Mouse (Mus musculus): ENCODE data around the gene Rab40b. TPM values are rescaled to one million over a fixed set of nuclear protein-coding genes. Genes with fewer than 3 reads are reported as not detected.

Rab40b gene
- polyA plus RNA-seq, 1 experiment from 2014 or later, result 7.3 TPM

- H3K4me2 ChIP-seq (replicated peaks; ENCODE audit: low read depth, low read length), result no peak overlapping the region
- H3K27me3 ChIP-seq (ENCODE audit: control insufficient read depth, insufficient read depth, low read length), result no peaks in the 10 kb centered on the region
- H3K9me3 ChIP-seq (ENCODE audit: control insufficient read depth, low read depth, low read length), result no peaks in the 10 kb centered on the region
- no peak overlapping the region for H3K4me3 ChIP-seq (ENCODE audit: low read depth, low read length)
- no peak for ATAC-seq (ENCODE audit: insufficient number of reproducible peaks, insufficient read depth, low FRiP score, low read depth)
- H3K4me1 ChIP-seq (ENCODE audit: control insufficient read depth, insufficient read depth, low read length), result peaks cover 13% of the 10 kb centered on the region
- H3K27ac ChIP-seq (ENCODE audit: low read length), result no peak overlapping the region
- H3K9ac ChIP-seq (replicated peaks; ENCODE audit: low read depth, low read length), result no peak overlapping the region
- 61% methylated on average over 2 of the region's 2 CpGs for WGBS
- H3K36me3 ChIP-seq (ENCODE audit: control insufficient read depth, insufficient read depth, low read length), result no peaks in the 10 kb centered on the region
Measured at GRCm38 (mm10) chr11:121418932-121419331, 30.9 kb upstream of the Rab40b start.

GRCm38 (mm10) chr11:121417971-121418370 lies 29.9 kb upstream of the Rab40b start:
- H3K9me3 ChIP-seq (ENCODE audit: control insufficient read depth, low read depth, low read length), result no peaks in the 10 kb centered on the region
- H3K27ac ChIP-seq (ENCODE audit: low read length), result no peak overlapping the region
- no peak for ATAC-seq (ENCODE audit: insufficient number of reproducible peaks, insufficient read depth, low FRiP score, low read depth)
- peaks cover 13% of the 10 kb centered on the region for H3K4me1 ChIP-seq (ENCODE audit: control insufficient read depth, insufficient read depth, low read length)
- H3K27me3 ChIP-seq (ENCODE audit: control insufficient read depth, insufficient read depth, low read length), result no peaks in the 10 kb centered on the region
- no peak overlapping the region for H3K4me3 ChIP-seq (ENCODE audit: low read depth, low read length)
- no peak overlapping the region for H3K4me2 ChIP-seq (replicated peaks; ENCODE audit: low read depth, low read length)
- 83% methylated on average over 5 of the region's 5 CpGs for WGBS
- no peaks in the 10 kb centered on the region for H3K36me3 ChIP-seq (ENCODE audit: control insufficient read depth, insufficient read depth, low read length)
- H3K9ac ChIP-seq (replicated peaks; ENCODE audit: low read depth, low read length), result no peak overlapping the region

DNA sequence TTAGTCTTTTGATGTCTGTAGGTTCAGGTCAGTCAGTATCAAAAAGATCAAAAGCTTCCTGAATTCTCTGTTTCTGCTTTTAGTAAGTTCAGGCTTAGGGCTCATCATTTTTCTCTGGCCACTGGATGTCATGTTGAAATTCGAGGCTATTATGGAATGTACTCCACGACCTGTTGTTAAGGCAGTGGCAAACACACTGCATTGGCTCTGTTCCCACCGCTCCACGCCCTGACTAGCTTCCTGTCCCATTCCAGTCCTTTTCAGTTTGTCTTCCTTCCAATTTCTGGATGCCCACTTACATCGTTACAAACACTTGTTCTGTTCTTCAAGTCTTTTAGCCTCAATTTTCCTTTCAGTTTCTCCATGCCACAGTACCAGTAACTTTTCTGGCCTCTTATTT lies 27.3 kb upstream of the Rab40b start:
- H3K9me3 ChIP-seq (ENCODE audit: control insufficient read depth, low read depth, low read length), result no peaks in the 10 kb centered on the region
- no peak overlapping the region for H3K9ac ChIP-seq (replicated peaks; ENCODE audit: low read depth, low read length)
- no peaks in the 10 kb centered on the region for H3K27me3 ChIP-seq (ENCODE audit: control insufficient read depth, insufficient read depth, low read length)
- H3K4me3 ChIP-seq (ENCODE audit: low read depth, low read length), result no peak overlapping the region
- no peak for ATAC-seq (ENCODE audit: insufficient number of reproducible peaks, insufficient read depth, low FRiP score, low read depth)
- H3K4me2 ChIP-seq (replicated peaks; ENCODE audit: low read depth, low read length), result no peak overlapping the region
- no peaks in the 10 kb centered on the region for H3K36me3 ChIP-seq (ENCODE audit: control insufficient read depth, insufficient read depth, low read length)
- no peak overlapping the region for H3K27ac ChIP-seq (ENCODE audit: low read length)
- WGBS, result 49% methylated on average over 5 of the region's 5 CpGs
- peaks cover under 1% of the 10 kb centered on the region; the same call in 1 of the 2 replicates for H3K4me1 ChIP-seq (ENCODE audit: control insufficient read depth, insufficient read depth, low read length)

- no peak overlapping the region for H3K9ac ChIP-seq (replicated peaks; ENCODE audit: low read depth, low read length)
- no peak overlapping the region for H3K4me3 ChIP-seq (ENCODE audit: low read depth, low read length)
- H3K4me2 ChIP-seq (replicated peaks; ENCODE audit: low read depth, low read length), result no peak overlapping the region
- no peak for ATAC-seq (ENCODE audit: insufficient number of reproducible peaks, insufficient read depth, low FRiP score, low read depth)
- no peaks in the 10 kb centered on the region for H3K27me3 ChIP-seq (ENCODE audit: control insufficient read depth, insufficient read depth, low read length)
- no peaks in the 10 kb centered on the region for H3K36me3 ChIP-seq (ENCODE audit: control insufficient read depth, insufficient read depth, low read length)
- no peaks in the 10 kb centered on the region for H3K9me3 ChIP-seq (ENCODE audit: control insufficient read depth, low read depth, low read length)
- H3K4me1 ChIP-seq (ENCODE audit: control insufficient read depth, insufficient read depth, low read length), result no peaks in the 10 kb centered on the region
- no peak overlapping the region for H3K27ac ChIP-seq (ENCODE audit: low read length)
- WGBS, result 84% methylated on average over 5 of the region's 5 CpGs
Measured at GRCm38 (mm10) chr11:121414762-121415161, 26.7 kb upstream of the Rab40b start.

DNA sequence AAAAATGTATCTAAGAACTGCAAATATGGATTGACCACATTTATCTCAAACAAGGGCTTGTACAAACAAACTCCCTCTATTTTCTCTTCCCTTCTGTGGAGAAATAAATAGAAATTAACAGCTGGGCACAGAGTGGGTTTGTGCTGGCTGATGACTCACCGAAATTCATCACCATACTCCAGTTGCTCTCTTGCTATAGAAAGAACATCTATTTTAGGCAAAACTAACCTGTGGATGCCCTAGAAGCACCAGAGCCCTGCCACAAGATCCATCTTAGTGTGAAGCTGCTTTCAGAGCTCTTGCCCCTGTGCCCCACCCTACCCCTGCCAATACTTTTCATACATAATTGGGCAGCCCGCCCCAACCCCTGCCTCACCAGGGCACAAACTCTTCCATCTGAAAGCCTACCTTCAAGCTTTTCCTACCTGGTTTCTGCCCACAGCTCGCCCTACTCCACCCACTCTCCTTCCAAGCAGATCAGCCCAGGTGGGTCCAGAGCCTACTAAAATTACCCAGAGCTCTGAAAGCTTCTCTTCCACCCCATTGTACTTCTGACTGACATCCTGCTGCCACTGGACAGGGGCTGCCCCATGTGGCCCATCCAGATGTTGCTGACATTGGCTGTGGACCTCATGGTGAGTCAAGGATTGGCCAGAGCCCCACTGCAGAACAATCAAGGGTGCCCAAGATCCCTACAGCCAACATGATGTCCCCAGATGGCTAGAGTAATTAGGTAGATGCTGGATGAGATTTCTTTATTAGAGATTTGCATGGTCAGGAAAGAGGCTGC lies 19.5 kb upstream of the Rab40b start:
- Histone ChIP-seq H3K9me3 (ENCODE audit: control insufficient read depth, low read depth, low read length) (no peaks in the 10 kb centered on the region), H3K9ac (replicated peaks; ENCODE audit: low read depth, low read length) (no peak overlapping the region), H3K36me3 (ENCODE audit: control insufficient read depth, insufficient read depth, low read length) (no peaks in the 10 kb centered on the region), H3K4me1 (ENCODE audit: control insufficient read depth, insufficient read depth, low read length) (no peaks in the 10 kb centered on the region), H3K4me2 (replicated peaks; ENCODE audit: low read depth, low read length) (no peak overlapping the region), H3K27me3 (ENCODE audit: control insufficient read depth, insufficient read depth, low read length) (no peaks in the 10 kb centered on the region), H3K27ac (ENCODE audit: low read length) (no peak overlapping the region), H3K4me3 (ENCODE audit: low read depth, low read length) (no peak overlapping the region)
- ATAC-seq (ENCODE audit: insufficient number of reproducible peaks, insufficient read depth, low FRiP score, low read depth), result no peak
- WGBS, result 61% methylated on average over 3 of the region's 3 CpGs

GRCm38 (mm10) chr11:121392405-121392804 lies 4.4 kb upstream of the Rab40b start:
- WGBS, result 85% methylated on average over 3 of the region's 3 CpGs
- H3K4me2 ChIP-seq (replicated peaks; ENCODE audit: low read depth, low read length), result no peak overlapping the region
- ATAC-seq (ENCODE audit: insufficient number of reproducible peaks, insufficient read depth, low FRiP score, low read depth), result no peak

DNA sequence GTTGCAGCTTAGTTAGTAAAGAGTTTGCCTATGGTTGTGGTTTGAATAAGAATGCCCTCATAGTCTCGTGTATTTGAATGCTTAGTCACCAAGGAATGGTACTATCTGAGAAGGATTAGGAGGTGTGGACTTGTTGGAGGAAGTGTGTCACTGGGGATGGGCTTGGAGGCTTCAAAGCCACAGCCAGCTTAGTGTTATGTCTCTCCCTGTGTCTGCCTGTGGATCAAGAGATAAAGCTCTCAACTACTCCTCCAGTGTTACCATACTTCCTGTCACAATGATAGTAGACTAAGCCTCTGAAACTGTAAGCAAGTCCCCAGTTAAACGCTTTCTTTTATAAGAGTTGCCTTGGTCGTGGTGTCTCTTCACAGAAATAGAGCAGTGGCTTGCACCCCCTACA lies 2.7 kb upstream of the Rab40b start:
- Histone ChIP-seq H3K4me2 (replicated peaks; ENCODE audit: low read depth, low read length) (no peak overlapping the region), H3K27ac (ENCODE audit: low read length) (no peak overlapping the region), H3K36me3 (ENCODE audit: control insufficient read depth, insufficient read depth, low read length) (no peaks in the 10 kb centered on the region), H3K27me3 (ENCODE audit: control insufficient read depth, insufficient read depth, low read length) (no peaks in the 10 kb centered on the region), H3K4me3 (ENCODE audit: low read depth, low read length) (no peak overlapping the region), H3K9me3 (ENCODE audit: control insufficient read depth, low read depth, low read length) (no peaks in the 10 kb centered on the region), H3K9ac (replicated peaks; ENCODE audit: low read depth, low read length) (no peak overlapping the region), H3K4me1 (ENCODE audit: control insufficient read depth, insufficient read depth, low read length) (0 out of 2 replicates have a peak, but pooled peaks cover 3% of the 10 kb centered on the region)
- WGBS, result 65% methylated on average over 3 of the region's 3 CpGs
- ATAC-seq (ENCODE audit: insufficient number of reproducible peaks, insufficient read depth, low FRiP score, low read depth), result no peak

More at GRCm38 (mm10) chr11:121392405-121392804, 4.4 kb upstream of the Rab40b start:
- Histone ChIP-seq H3K9ac (replicated peaks; ENCODE audit: low read depth, low read length) (no peak overlapping the region), H3K36me3 (ENCODE audit: control insufficient read depth, insufficient read depth, low read length) (no peaks in the 10 kb centered on the region), H3K4me3 (ENCODE audit: low read depth, low read length) (no peak overlapping the region), H3K27ac (ENCODE audit: low read length) (no peak overlapping the region), H3K27me3 (ENCODE audit: control insufficient read depth, insufficient read depth, low read length) (no peaks in the 10 kb centered on the region), H3K4me1 (ENCODE audit: control insufficient read depth, insufficient read depth, low read length) (0 out of 2 replicates have a peak, but pooled peaks cover 3% of the 10 kb centered on the region), H3K9me3 (ENCODE audit: control insufficient read depth, low read depth, low read length) (no peaks in the 10 kb centered on the region)

DNA sequence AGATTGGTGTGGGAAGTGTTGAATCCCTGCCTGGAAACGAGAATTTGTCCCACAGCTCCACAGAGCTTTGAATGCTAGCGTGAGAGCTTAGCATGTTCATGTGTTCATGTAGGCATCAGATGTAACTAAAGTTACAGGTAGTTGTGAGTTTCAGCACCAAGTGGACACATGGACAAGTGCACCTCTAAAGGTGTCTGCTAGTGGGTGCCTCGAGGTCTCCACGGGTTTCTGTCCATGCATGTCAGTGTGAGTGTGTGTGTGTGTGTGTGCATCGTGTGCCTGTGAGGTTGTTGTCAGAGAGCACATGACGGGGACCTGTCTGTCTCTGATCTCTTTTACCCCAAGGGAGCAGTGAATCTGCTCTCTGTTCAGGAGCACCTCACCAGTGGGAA lies 499 bp upstream of the Rab40b start:
- peak overlapping the region; percentile 54; the same call in 1 of the 2 replicates for H3K4me3 ChIP-seq (ENCODE audit: low read depth, low read length)
- no peaks in the 10 kb centered on the region for H3K36me3 ChIP-seq (ENCODE audit: control insufficient read depth, insufficient read depth, low read length)
- peak overlapping the region; percentile 48; the same call in 1 of the 2 replicates for H3K27ac ChIP-seq (ENCODE audit: low read length)
- 0 out of 2 replicates have a peak, but pooled peaks cover 3% of the 10 kb centered on the region for H3K4me1 ChIP-seq (ENCODE audit: control insufficient read depth, insufficient read depth, low read length)
- peak overlapping the region; percentile 25; the same call in 1 of the 2 replicates for H3K9ac ChIP-seq (replicated peaks; ENCODE audit: low read depth, low read length)
- 11% methylated on average over 6 of the region's 6 CpGs for WGBS
- peak overlapping the region; percentile 76 for H3K4me2 ChIP-seq (replicated peaks; ENCODE audit: low read depth, low read length)
- ATAC-seq (ENCODE audit: insufficient number of reproducible peaks, insufficient read depth, low FRiP score, low read depth), result no peak
- no peaks in the 10 kb centered on the region for H3K27me3 ChIP-seq (ENCODE audit: control insufficient read depth, insufficient read depth, low read length)
- H3K9me3 ChIP-seq (ENCODE audit: control insufficient read depth, low read depth, low read length), result no peaks in the 10 kb centered on the region
